Mouse (Mus musculus): Measurements from ENCODE around the gene Gm20716. TPM values are rescaled to one million over a fixed set of nuclear protein-coding genes. Genes with fewer than 3 reads are reported as not detected.

The Gm20716 gene
- polyA plus RNA-seq, 1 experiment from 2014 or later = 8.3 TPM

DNA sequence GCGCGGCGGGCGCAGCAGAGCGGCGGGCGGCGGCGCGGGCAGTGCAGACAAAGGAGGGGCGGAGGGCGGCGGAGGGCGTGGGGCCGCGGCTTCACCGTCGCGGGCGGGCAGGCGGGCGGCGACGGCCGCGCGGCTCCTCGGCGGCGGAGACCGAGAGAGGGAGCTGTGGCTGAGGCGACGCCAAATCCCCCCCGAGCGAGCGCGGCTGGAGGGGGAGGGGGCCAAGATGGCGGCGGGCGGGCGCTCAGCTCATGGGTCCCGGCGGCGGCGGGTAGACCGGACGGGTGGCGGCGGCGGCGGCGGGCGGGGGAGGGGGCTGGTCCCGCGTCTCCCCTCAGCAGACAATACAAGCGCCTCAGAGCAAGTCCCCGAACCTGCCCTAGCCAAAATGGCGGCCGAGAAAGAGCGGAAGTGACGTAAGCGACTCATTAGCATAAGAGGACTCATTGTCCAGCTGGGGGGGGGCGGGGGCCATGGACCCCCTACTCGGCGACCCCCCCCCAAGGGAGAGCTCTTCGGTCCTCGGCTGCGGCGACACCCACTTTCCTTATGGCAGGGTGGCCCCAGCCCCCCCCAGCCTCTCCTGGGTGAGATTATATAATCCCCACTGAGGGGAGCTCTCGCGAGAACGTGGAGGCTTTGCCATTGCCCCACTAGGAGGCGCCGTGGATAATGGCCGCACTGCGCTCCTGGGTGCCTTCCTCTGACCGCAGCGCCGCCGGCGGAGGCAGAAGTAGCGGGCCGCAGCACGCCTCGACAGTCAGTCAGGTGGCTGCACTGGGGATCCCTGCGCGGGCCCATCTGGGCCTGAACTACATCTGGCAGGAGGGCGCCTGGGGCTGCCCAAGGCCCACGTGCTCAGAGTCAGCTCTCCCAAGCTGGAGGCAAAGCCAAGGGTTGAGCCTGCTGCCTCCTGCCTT lies 23.2 kb downstream of the Gm20716 start, which contains the start of gene Adnp:
TSS of gene Adnp (minus strand) at position 388 of the 920 bp plus-strand sequence.
- TF ChIP-seq CTCF (IDR thresholded peaks at IDR 0.05; ENCODE audit: low read depth) = peak; percentile 90
- Histone ChIP-seq H3K36me3 (ENCODE audit: insufficient read depth, low read length) (peaks cover 12% of the 10 kb centered on the region; the same call in 1 of the 2 replicates), H3K27ac (peak within 1 kb of the TSS; percentile 99), H3K4me3 (replicated peaks; ENCODE audit: low read depth, low read length) (peak within 1 kb of the TSS; percentile 98), H3K9me3 (replicated peaks; ENCODE audit: low read length) (no peaks in the 10 kb centered on the region), H3K27me3 (ENCODE audit: insufficient read depth, low read length) (no peaks in the 10 kb centered on the region), H3K4me2 (ENCODE audit: low read length) (peak within 1 kb of the TSS; percentile 74), H3K9ac (ENCODE audit: low read depth, low read length) (peak within 1 kb of the TSS; percentile 100), H3K4me1 (replicated peaks; ENCODE audit: insufficient read depth, low read length) (peaks cover 7% of the 10 kb centered on the region; the same call in 1 of the 2 replicates)
- DNase-seq (ENCODE audit: low spot score) (peak; percentile 98), ATAC-seq (replicated peaks; ENCODE audit: low FRiP score, low read depth) (peak; percentile 93)
- 0% methylated on average over 47 of the region's 89 CpGs for WGBS

DNA sequence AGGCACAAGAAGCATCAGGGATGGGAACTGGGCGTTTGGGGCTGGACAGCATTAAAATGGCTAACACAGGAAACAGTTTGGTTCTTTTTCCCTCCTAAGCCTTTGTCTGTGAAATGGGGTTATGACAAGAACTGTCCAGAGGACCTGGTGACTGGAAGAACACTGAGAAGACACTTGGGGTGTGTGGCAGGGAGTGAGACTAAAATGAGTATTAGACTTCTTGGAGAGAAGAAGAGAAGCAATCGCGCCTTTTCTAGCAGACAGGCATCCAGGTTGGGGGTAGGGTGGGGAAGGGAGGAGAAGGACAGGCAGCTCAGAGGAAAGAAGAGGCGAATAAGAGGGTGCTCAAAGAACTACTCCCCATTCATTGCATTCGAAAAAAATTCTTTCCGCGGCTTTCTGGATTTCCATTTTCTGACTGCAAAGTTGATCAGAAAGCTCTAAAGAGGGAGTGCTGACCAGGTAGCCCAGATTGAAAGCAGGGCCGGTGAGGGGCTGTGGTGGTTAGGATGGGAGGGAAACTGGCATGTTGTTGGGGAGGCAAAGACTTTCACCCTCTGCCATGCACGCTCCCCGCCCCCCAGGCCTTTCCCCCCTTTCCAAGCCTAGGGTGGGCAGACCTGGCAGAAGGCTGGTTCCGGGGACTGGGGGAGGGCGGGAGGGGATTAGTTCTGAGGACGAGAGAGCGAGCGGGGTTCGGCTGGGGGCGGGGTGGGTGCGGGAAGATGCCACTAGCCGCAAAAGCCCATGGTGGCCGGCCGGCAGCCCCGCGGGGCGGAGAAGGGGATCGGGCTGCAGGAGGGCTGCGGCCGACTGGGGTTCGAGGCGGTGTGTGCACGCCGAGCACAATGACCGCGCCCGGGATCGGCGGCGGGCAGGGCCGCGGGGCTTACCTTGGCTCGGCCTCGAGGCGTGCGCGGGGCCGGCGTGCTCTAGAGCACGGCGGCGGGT lies 24.2 kb downstream of the Gm20716 start:
- peak overlapping the region; percentile 98 for H3K4me3 ChIP-seq (replicated peaks; ENCODE audit: low read depth, low read length)
- H3K4me1 ChIP-seq (replicated peaks; ENCODE audit: insufficient read depth, low read length) = peaks cover 10% of the 10 kb centered on the region; the same call in 1 of the 2 replicates
- under 1% methylated on average over 48 of the region's 49 CpGs for WGBS
- no peaks in the 10 kb centered on the region for H3K27me3 ChIP-seq (ENCODE audit: insufficient read depth, low read length)
- TF ChIP-seq CTCF (IDR thresholded peaks at IDR 0.05; ENCODE audit: low read depth) = no peak
- DNase-seq (ENCODE audit: low spot score) = peak; percentile 18
- peak; percentile 10 for ATAC-seq (replicated peaks; ENCODE audit: low FRiP score, low read depth)
- H3K9ac ChIP-seq (ENCODE audit: low read depth, low read length) = peak overlapping the region; percentile 100
- peak overlapping the region; percentile 99 for H3K27ac ChIP-seq
- H3K9me3 ChIP-seq (replicated peaks; ENCODE audit: low read length) = no peaks in the 10 kb centered on the region
- 0 out of 2 replicates have a peak, but pooled peaks cover 5% of the 10 kb centered on the region for H3K36me3 ChIP-seq (ENCODE audit: insufficient read depth, low read length)
- H3K4me2 ChIP-seq (ENCODE audit: low read length) = peak overlapping the region; percentile 74

DNA sequence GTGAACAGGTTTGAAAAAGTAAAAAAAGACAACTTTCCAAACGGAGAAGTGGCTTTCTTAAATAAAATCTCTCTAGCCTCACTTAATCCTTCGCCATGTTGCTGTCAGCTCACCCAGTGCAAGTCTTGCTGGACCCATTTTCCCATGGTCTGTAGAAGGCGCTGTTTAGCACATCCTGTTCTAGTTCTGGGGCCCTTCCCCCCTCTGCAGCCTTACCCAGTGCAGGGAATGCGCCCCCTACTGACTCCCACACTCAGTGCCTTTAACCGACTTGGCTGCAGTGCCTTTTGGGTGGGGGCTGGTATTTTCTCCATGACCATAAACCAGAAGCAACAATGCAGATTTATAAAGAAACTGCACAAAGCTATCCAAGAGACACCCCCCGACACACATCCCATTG lies 24.9 kb downstream of the Gm20716 start:
- peaks cover 12% of the 10 kb centered on the region; the same call in 1 of the 2 replicates for H3K4me1 ChIP-seq (replicated peaks; ENCODE audit: insufficient read depth, low read length)
- DNase-seq (ENCODE audit: low spot score) (peak; percentile 98), ATAC-seq (replicated peaks; ENCODE audit: low FRiP score, low read depth) (peak; percentile 41)
- H3K36me3 ChIP-seq (ENCODE audit: insufficient read depth, low read length) = no peaks in the 10 kb centered on the region
- peak overlapping the region; percentile 98 for H3K4me3 ChIP-seq (replicated peaks; ENCODE audit: low read depth, low read length)
- H3K9me3 ChIP-seq (replicated peaks; ENCODE audit: low read length) = no peaks in the 10 kb centered on the region
- 4% methylated on average over 6 of the region's 6 CpGs for WGBS
- H3K27me3 ChIP-seq (ENCODE audit: insufficient read depth, low read length) = no peaks in the 10 kb centered on the region
- TF ChIP-seq CTCF (IDR thresholded peaks at IDR 0.05; ENCODE audit: low read depth) = peak; percentile 99
- H3K9ac ChIP-seq (ENCODE audit: low read depth, low read length) = peak overlapping the region; percentile 100
- peak overlapping the region; percentile 99 for H3K27ac ChIP-seq
- H3K4me2 ChIP-seq (ENCODE audit: low read length) = peak overlapping the region; percentile 74

DNA sequence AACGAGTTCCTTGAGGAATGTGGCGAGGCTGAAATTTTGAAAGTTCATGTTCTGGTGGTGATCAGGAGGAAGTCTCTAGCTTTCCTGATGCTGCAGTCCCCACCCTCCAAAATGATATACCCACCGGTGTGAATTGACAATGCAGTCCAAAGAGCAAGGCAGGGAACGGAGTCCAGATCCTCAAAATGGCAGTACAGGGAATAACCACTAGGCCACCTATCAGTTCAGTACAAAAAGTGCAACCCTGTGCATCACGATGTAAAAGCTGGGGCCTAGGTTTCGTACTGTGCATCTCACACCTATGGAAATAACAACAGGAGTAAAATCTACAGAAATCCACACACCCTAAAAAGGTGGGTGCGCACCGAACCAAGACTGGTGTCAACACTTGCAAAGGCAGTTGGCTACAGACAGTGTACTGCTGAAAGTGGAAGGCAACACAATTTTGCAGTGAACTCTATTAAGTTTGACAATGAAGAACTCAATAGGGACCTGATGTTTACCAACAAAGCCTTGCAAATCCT lies 25.6 kb downstream of the Gm20716 start:
- TF ChIP-seq CTCF (IDR thresholded peaks at IDR 0.05; ENCODE audit: low read depth) = no peak; the same call in 1 of the 2 replicates
- ATAC-seq (replicated peaks; ENCODE audit: low FRiP score, low read depth) (no peak), DNase-seq (ENCODE audit: low spot score) (no peak)
- H3K9me3 ChIP-seq (replicated peaks; ENCODE audit: low read length) = no peaks in the 10 kb centered on the region
- no peaks in the 10 kb centered on the region for H3K27me3 ChIP-seq (ENCODE audit: insufficient read depth, low read length)
- no peak overlapping the region for H3K27ac ChIP-seq
- no peaks in the 10 kb centered on the region for H3K36me3 ChIP-seq (ENCODE audit: insufficient read depth, low read length)
- H3K9ac ChIP-seq (ENCODE audit: low read depth, low read length) = 0 out of 2 replicates have a peak overlapping the region, but pooled peaks have one; percentile 10
- peak overlapping the region; percentile 98 for H3K4me3 ChIP-seq (replicated peaks; ENCODE audit: low read depth, low read length)
- 67% methylated on average over 8 of the region's 8 CpGs for WGBS
- H3K4me1 ChIP-seq (replicated peaks; ENCODE audit: insufficient read depth, low read length) = peaks cover 14% of the 10 kb centered on the region
- peak overlapping the region; percentile 74 for H3K4me2 ChIP-seq (ENCODE audit: low read length)

DNA sequence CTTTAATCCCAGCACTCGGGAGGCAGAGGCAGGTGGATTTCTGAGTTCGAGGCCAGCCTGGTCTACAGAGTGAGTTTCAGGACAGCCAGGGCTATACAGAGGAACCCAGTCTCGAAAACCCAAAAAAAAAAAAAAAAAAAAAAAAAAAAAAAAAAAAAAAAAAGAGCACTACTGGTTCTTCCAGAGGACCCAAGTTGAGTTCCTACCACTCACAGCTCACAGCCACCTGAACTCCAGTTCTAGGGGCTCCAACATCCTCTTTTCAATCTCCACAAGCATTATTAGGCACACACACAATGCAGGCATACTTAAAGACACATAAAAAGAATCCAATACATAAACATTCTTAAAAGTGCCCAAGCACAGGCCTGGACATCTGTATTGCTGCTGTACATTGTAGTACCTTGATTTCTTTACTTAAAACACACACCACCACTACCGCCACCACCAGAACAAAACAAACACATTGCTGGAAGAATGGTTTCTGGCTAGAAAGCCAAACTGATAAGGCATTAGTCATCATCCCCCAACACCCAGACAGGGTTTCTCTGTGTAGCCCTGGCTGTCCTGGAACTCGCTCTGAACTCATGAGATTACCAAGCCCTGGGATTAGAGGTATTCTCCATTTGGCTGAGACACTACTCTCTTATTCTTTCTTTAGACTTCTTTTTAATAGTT lies 30.0 kb downstream of the Gm20716 start:
- no peak overlapping the region for H3K9ac ChIP-seq (ENCODE audit: low read depth, low read length)
- ATAC-seq (replicated peaks; ENCODE audit: low FRiP score, low read depth) = no peak
- H3K27ac ChIP-seq = no peak overlapping the region
- H3K36me3 ChIP-seq (ENCODE audit: insufficient read depth, low read length) = peaks cover 12% of the 10 kb centered on the region; the same call in 1 of the 2 replicates
- TF ChIP-seq CTCF (IDR thresholded peaks at IDR 0.05; ENCODE audit: low read depth) = no peak
- no peak overlapping the region for H3K4me3 ChIP-seq (replicated peaks; ENCODE audit: low read depth, low read length)
- H3K4me2 ChIP-seq (ENCODE audit: low read length) = no peak overlapping the region
- H3K4me1 ChIP-seq (replicated peaks; ENCODE audit: insufficient read depth, low read length) = peaks cover 17% of the 10 kb centered on the region
- no peaks in the 10 kb centered on the region for H3K27me3 ChIP-seq (ENCODE audit: insufficient read depth, low read length)
- 71% methylated on average over 5 of the region's 5 CpGs for WGBS
- H3K9me3 ChIP-seq (replicated peaks; ENCODE audit: low read length) = no peaks in the 10 kb centered on the region
- DNase-seq (ENCODE audit: low spot score) = no peak

All from kidney, postnatal 0 days (tissue).